Mouse (Mus musculus) gastrocnemius, postnatal 25 days (tissue): ENCODE measurements at regions not wholly inside any gene's neighbourhood (a gene's known extent, or its start where the extent isn't known, plus 50 kb on each side); places are given as distances from the start of the nearest gene placed in this dataset.

Source experiments
- DNase-seq: peaks from one replicate; pipeline ENCODE4 v3.0.0; 2022

DNA sequence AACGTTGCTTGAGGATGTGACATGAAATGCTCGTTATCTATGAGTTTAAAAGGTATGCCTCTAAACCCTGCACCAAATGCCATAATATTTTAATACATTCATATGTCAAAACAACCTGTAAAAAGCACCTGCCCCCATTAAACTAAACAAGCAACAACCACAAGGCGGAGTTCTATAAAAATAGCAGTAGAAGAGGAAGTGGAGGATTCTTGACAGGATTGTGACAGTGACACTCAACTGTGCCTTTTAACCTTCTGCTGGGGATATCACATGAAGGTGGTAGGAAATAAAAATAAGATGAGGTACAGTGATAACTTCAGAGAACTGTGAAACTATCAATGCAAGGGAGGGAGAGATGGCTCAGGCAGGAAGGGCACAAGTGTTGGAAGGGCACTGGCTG is 58.6 kb upstream of the Dbx2 start:
- no peak for DNase-seq

DNA sequence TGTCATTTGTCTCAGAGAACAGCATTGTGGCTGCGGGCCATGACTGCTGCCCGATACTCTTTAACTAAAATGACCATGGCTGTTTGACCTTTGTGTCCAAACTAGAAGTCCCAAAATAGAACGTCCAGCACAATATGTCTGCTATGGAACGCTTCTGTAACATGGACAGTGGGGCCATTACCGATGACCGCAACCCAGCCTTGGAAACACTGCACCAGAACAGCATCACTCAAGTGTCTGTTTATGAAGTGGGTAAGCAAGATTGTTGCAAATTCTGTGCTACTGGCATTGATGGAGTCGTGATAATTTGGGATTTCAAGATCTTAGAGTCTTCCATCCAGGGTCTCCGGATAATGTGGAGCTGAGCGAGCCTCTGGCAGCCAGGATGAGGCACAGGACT is 60.2 kb upstream of the Dbx2 start:
- DNase-seq, result no peak

- DNase-seq, result no peak
Observed at GRCm38 (mm10) chr15:95723699-95724098, 66.9 kb upstream of the Ano6 start.

DNA sequence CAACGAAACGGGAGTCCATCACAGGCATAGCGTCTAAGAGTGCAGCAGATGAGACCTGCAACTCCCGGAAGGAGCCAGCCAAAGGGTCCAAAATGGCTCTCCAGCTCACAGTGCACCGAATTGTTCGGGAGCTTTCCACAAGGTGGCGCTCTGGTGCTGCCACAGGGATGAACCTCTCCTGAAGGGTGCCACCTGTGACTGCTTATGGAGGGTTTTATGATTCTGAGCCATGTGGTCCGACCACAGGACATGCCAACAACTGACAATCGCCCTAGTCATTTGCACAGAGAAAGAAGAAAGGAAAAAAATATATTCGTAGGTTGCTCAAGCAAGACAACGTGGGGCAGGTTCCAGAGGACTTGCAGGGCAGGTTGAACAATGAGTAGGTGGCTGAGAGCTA is 64.8 kb upstream of the Ano6 start:
- DNase-seq, result peak; percentile 51

DNA sequence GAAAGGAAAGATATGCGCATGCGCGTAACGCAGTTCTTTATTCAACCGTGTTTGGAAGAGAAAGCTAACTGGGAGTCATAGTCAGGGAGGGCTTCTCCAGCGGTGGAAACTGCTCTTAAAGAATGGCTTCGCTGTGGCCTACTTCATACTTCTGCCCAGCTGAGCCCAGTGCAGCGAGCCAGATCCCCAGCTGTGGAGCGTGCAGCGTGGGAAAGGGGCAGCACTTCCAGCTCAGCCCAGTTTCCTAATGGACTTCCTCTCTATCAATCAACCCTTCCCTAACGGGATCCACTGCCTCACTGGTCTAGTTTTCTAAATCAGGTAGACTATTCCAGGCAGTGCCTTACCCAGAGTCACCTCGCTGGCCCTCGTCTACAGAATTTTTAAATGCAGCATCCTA is 64.1 kb upstream of the Ano6 start:
- no peak for DNase-seq

- no peak for DNase-seq
Observed at GRCm38 (mm10) chr15:95735746-95736145, 54.9 kb upstream of the Ano6 start.
